Mouse (Mus musculus) myocyte (in vitro differentiated cells): ENCODE results near the gene Slc25a48.

ENCODE experiments used
- POLR2A ChIP-seq: IDR thresholded peaks from one replicate; pipeline ENCODE4 v1.6.1; 2011; ENCODE audit warnings: low read depth, mild to moderate bottlenecking, control low read depth, moderate library complexity; ENCODE audit not compliant: insufficient read length
- REST ChIP-seq: IDR thresholded peaks from one replicate; pipeline ENCODE4 v1.6.1; 2011; ENCODE audit warnings: mild to moderate bottlenecking, control low read depth, moderate library complexity; ENCODE audit not compliant: insufficient read depth, insufficient read length

- no peak for TF ChIP-seq POLR2A
- no peak for TF ChIP-seq REST
Observed at GRCm38 (mm10) chr13:56458001-56458400, 19.8 kb downstream of the Slc25a48 start.
